Mouse (Mus musculus): ENCODE results near the gene Sec16b.

Gene Sec16b

DNA sequence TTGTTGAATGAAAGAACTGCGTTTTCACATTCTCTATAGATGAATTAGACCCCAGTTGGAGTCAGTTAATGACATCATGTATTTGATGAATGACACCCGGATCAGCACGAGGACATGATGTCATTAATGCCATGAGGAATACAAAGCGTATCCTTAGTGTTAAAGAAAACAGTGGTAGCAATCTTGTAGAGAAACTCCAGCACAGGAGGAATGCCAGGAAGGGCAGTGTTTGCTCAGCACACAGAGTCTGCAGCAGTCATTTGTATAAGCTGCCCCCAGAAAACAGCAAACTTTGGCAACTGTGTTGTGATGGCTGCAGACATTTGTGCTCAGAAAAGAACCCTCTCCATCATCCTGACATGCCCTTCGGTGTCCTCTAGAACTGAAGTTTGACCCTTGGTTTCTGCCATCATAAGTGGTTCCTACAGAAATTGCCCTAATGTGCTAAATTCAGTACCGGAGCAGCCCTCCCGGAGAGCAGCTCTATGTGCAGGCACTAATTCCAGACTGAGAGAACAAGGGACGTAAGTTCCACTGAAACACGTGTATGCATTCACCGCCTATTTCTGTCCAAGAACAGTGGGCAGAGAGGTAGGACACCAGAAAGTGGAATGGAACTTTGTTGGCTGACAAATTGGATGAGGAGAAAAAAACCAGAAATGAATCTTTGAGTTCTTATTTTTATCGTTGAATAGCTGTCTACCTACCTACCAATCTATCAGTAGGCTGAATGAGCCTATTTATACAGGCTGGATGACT lies 6.3 kb downstream of the Sec16b start:
- no peak for DNase-seq (ENCODE audit: low read depth, low spot score)

GRCm38 (mm10) chr1:157513559-157513958 lies 7.0 kb downstream of the Sec16b start:
- no peak for DNase-seq (ENCODE audit: low read depth, low spot score)

- no peak for DNase-seq (ENCODE audit: low read depth, low spot score)
Observed at GRCm38 (mm10) chr1:157514298-157514697, 7.8 kb downstream of the Sec16b start.

DNA sequence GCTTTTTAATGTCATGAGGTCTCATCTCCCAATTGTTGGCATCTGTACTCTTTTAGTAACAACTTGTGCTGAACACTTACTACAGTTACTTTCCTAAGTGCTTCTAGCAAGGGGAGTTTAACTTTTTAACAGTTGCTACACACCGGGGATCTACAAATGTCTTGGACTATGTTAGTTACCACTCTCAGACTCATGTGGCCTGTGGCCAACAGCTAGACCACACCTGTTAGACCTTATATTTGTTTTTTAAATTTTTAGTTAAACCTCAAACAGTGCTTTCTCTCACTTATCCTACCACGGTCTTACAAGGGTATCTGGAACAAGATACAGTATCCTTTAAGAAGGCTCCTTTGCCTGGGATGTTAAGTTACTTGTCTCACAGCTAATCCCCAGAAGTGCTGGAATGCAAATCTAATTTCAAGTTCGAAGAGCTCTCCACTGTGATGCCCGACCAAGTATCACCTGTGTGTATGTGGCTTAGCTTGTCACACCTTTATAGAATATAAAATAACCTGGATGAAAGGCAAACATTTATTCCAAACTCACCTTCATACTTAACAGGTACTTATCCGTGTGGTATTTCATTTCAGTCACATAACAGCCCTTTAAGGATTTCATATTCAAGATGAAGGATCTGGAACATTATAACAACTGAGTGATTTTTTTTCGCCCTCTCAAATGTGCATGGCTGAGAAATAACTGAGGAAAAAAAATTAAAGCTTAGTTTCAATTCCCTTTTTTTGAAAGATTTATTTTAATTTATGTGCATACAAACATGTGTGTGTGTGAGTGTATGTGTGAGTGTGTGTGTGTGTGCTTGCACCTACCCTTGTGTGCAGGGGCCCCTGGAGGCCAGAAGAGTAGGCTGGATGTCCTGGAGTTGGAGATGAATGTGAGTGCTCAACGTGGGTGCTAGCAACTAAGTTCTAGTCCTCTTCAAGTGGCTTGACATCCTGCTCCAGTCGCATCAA lies 10.6 kb downstream of the Sec16b start:
- no peak for DNase-seq (ENCODE audit: low read depth, low spot score)

- DNase-seq (ENCODE audit: low read depth, low spot score) = no peak
Observed at GRCm38 (mm10) chr1:157518111-157518523, 11.6 kb downstream of the Sec16b start.

GRCm38 (mm10) chr1:157519396-157519795 lies 12.9 kb downstream of the Sec16b start:
- DNase-seq (ENCODE audit: low read depth, low spot score) = no peak

DNA sequence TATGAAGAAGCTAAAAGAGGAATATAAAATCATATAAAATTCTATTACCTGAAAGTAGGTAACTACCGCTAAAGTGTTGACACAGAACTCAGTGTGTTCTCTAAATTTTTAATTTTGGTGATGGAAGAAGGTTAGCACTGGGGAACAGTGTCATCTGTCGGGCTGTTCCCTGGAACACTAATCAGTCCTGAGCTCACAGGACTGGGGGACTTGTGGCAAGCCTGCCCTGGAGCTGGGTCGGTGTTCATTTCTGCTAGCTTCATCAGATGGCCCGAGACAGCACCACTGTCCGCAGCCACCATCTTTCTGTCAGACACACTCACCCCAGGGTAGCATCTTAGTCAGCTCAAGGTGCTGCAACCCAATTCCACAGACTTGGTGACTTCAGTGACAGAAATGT lies 15.8 kb downstream of the Sec16b start:
- no peak for DNase-seq (ENCODE audit: low read depth, low spot score)

GRCm38 (mm10) chr1:157524775-157525174 lies 18.2 kb downstream of the Sec16b start:
- DNase-seq (ENCODE audit: low read depth, low spot score) = no peak

- no peak for DNase-seq (ENCODE audit: low read depth, low spot score)
Observed at GRCm38 (mm10) chr1:157525692-157526354, 19.3 kb downstream of the Sec16b start.

GRCm38 (mm10) chr1:157526625-157527024 lies 20.1 kb downstream of the Sec16b start:
- no peak for DNase-seq (ENCODE audit: low read depth, low spot score)

DNA sequence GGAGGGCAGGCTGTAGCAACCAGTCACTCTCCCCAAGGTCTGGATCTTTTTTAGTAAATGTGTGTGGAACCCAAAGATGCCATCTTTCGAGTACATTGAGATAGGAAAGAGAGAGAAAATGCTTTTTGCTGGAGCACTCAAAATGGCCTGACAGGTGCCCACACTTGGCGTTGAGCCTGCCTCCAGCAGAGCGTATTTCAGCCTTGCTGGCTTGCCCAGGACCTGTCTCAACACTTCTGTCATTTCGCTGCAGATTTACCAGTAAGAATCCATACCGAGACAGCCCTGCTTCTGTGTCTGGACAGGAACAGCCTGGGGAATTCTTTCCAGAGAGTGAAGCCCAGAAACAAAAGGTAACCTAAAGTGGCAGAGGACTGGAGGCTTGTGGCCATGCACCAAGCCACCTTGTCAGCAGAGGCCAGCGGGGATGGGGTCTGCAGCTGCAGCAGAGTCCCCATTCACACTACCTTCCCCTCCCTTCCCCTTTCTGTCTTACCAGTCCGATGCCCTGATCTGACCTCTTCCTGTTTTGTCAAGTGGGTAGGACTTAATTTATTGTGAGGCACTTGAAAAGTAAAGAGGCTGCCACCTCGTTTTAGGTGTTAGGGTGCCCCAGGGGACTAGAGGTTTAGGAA lies 26.4 kb downstream of the Sec16b start:
- DNase-seq (ENCODE audit: low read depth, low spot score) = no peak

GRCm38 (mm10) chr1:157535571-157535970 lies 29.0 kb downstream of the Sec16b start:
- no peak for DNase-seq (ENCODE audit: low read depth, low spot score)

DNA sequence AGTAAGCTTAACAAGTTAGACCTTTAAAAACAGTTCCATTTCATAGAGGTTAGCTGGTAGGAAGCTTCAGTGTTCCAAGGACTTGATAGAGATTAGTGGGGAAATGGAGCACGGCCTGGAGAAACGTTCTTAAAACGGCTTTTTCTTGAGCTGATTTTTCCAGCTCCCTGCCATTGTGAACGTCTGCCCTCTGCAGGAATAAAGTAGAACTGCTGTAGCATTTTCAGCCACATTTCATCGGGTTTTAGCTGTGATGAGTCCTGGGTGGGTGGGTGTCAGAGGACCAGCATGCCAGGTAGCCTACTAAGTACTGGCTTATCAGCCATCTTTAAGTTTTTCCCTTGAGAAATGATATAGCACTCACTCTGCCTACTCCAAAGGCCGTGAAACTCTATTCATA lies 29.9 kb downstream of the Sec16b start:
- DNase-seq (ENCODE audit: low read depth, low spot score) = peak; percentile 77

DNA sequence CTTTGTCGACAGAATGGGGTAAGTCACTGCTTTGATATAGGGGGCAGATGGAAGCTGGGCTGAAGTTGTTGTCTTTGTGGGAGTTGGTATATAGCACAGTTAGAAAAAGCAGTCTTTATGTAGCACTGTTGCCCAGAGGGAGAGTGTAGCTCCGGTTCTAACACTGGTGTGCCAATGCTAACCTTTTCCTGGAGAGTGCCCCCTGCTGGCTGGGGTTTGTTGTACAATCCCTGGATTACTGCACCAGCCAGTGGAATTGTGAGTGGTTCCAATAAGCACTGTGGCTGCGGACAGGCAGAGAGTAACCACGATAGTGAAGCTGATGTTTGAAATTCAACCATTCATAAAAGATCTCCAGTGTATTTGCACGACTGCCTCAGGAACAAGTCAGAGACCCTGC lies 31.1 kb downstream of the Sec16b start:
- DNase-seq (ENCODE audit: low read depth, low spot score) = no peak

- DNase-seq (ENCODE audit: low read depth, low spot score) = no peak
Observed at GRCm38 (mm10) chr1:157545056-157545455, 38.5 kb downstream of the Sec16b start.

GRCm38 (mm10) chr1:157547658-157548057 lies 41.1 kb downstream of the Sec16b start:
- no peak for DNase-seq (ENCODE audit: low read depth, low spot score)

DNA sequence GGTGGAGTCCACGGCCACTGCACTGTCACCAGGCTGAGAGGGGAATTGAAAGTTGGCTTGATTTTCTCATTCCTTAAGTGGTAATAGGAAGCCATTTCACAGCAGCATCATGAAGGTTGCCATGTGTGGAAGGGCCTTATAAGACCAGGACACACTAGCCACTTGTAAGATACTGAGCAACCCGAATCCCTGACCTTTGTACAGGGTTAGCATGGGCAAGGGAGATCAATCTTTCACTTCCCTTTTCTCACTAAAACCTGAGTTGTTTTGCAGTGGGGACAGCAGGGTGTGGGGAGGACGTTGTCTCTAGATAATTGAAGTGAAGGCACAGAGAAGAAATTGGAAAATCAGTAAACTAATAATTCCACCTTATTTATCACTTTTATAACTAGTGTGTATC lies 43.2 kb downstream of the Sec16b start:
- DNase-seq (ENCODE audit: low read depth, low spot score) = no peak

GRCm38 (mm10) chr1:157552749-157553451 lies 46.4 kb downstream of the Sec16b start:
- peak; percentile 71 for DNase-seq (ENCODE audit: low read depth, low spot score)

DNA sequence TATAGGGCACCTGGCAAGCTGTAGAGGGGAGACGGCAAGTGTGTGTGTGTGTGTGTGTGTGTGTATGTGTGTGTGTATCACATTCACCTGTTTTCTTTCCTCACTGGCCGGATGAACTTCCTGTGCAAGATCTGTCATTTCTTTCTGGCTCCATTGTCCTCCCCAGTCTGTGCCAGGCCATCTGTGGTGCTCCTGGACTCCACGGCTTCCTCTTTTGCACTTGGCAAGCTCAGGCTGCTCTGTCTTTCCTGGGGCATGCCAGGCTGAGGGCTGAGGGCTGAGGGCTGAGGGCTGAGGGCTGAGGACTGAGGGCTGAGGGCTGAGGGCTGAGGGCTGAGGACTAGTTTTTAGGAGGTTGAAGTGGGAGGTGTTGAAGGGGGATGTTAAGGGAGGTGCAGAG lies 47.6 kb downstream of the Sec16b start:
- no peak for DNase-seq (ENCODE audit: low read depth, low spot score)

GRCm38 (mm10) chr1:157554686-157555530 lies 48.4 kb downstream of the Sec16b start:
- DNase-seq (ENCODE audit: low read depth, low spot score) = no peak

Data from forelimb bud, embryonic 11.5 days (tissue).